Mouse (Mus musculus) spleen, postnatal 36 days (tissue): ENCODE data around the gene Ccdc40.
"Not testable (repeated sequence)": the region's sequence is repeated elsewhere in the genome, so short reads cannot be mapped to it uniquely, and the experiment has no call there.

Experiments used
- DNase-seq, 2 experiments: peaks; one replicate each; pipeline ENCODE4 v3.0.0; 2022; ENCODE audit warnings: low spot score in 2 of 2, mixed read lengths in 1 of 2

Gene Ccdc40

GRCm38 (mm10) chr11:119237007-119237406 lies 8.6 kb downstream of the Ccdc40 start:
- DNase-seq = no peak

- DNase-seq = peak; percentile 61 to 63
Measured at GRCm38 (mm10) chr11:119237568-119238304, 9.4 kb downstream of the Ccdc40 start.

- peak; percentile 80 to 83 for DNase-seq
Measured at GRCm38 (mm10) chr11:119238305-119238721, 9.9 kb downstream of the Ccdc40 start.

- no peak for DNase-seq
Measured at GRCm38 (mm10) chr11:119239480-119239879, 11.1 kb downstream of the Ccdc40 start.

GRCm38 (mm10) chr11:119245543-119245942 lies 17.2 kb downstream of the Ccdc40 start:
- DNase-seq = not testable (repeated sequence)

- peak; percentile 37 to 51 for DNase-seq
Measured at GRCm38 (mm10) chr11:119249011-119249410, 20.6 kb downstream of the Ccdc40 start.

- DNase-seq = no peak
Measured at GRCm38 (mm10) chr11:119250998-119251397, 22.6 kb downstream of the Ccdc40 start.

- peak in 1 of 2 experiments; percentile 29 for DNase-seq
Measured at GRCm38 (mm10) chr11:119252854-119253541, 24.6 kb downstream of the Ccdc40 start.

- not testable (repeated sequence) for DNase-seq
Measured at GRCm38 (mm10) chr11:119256557-119256956, 28.2 kb downstream of the Ccdc40 start.

GRCm38 (mm10) chr11:119258216-119258571 lies 29.8 kb downstream of the Ccdc40 start:
- no peak for DNase-seq

GRCm38 (mm10) chr11:119258572-119259322 lies 30.4 kb downstream of the Ccdc40 start:
- DNase-seq = peak; percentile 31 to 43

- no peak for DNase-seq
Measured at GRCm38 (mm10) chr11:119259977-119260376, 31.6 kb downstream of the Ccdc40 start.

- no peak for DNase-seq
Measured at GRCm38 (mm10) chr11:119264413-119264812, 36.0 kb downstream of the Ccdc40 start.

GRCm38 (mm10) chr11:119265811-119266210 lies 37.4 kb downstream of the Ccdc40 start:
- DNase-seq = no peak

- no peak for DNase-seq
Measured at GRCm38 (mm10) chr11:119267241-119267674, 38.9 kb downstream of the Ccdc40 start.

- peak; percentile 89 to 93 for DNase-seq
Measured at GRCm38 (mm10) chr11:119267768-119268556, 39.6 kb downstream of the Ccdc40 start, which contains the start of gene Gaa. Gaa (plus strand) TSS chr11:119267887.

GRCm38 (mm10) chr11:119268557-119269195 lies 40.3 kb downstream of the Ccdc40 start:
- no peak for DNase-seq

- DNase-seq = not testable (repeated sequence)
Measured at GRCm38 (mm10) chr11:119272492-119272891, 44.1 kb downstream of the Ccdc40 start.

- no peak for DNase-seq
Measured at GRCm38 (mm10) chr11:119273186-119273930, 45.0 kb downstream of the Ccdc40 start.

- DNase-seq = no peak
Measured at GRCm38 (mm10) chr11:119281030-119281429, 52.7 kb downstream of the Ccdc40 start.
